Mouse (Mus musculus) CH12.LX (cell line): ENCODE data around the gene Mms19. TPM values are rescaled to one million over a fixed set of nuclear protein-coding genes. Genes with fewer than 3 reads are reported as not detected.

Experiments used
- DNase-seq: peaks from one replicate; pipeline ENCODE4 v3.0.0-alpha.2; 2013; ENCODE audit errors: extremely low read depth
- H3K27ac ChIP-seq: 2 replicates; pipeline ENCODE4 v1.5.1; 2012; ENCODE audit warnings: low read depth, mild to moderate bottlenecking, control low read depth, moderate library complexity; ENCODE audit not compliant: insufficient read depth
- H3K27me3 ChIP-seq: replicated peaks from 2 replicates; pipeline ENCODE3; 2012; ENCODE audit warnings: inconsistent platforms
- H3K36me3 ChIP-seq, 2 experiments: replicated peaks in 1 of 2; 2 replicates each; pipeline versions ENCODE3 to v1.6.1; 2012; ENCODE audit warnings: inconsistent platforms in 1 of 2, low read length in 1 of 2, mild to moderate bottlenecking in 1 of 2, mixed read lengths in 1 of 2, moderate library complexity in 1 of 2; ENCODE audit not compliant: control insufficient read depth in 1 of 2, insufficient read depth in 1 of 2
- H3K4me1 ChIP-seq, 2 experiments: 2 replicates each; pipeline ENCODE4 v1.6.1; 2012; ENCODE audit warnings: inconsistent platforms in 1 of 2, moderate library complexity in 1 of 2; ENCODE audit not compliant: insufficient read depth in 2 of 2, control insufficient read depth in 1 of 2
- H3K4me2 ChIP-seq: 2 replicates; pipeline ENCODE4 v1.6.1; 2012; ENCODE audit warnings: low read depth, mild to moderate bottlenecking, control low read depth; ENCODE audit not compliant: poor library complexity, insufficient read depth, severe bottlenecking
- H3K4me3 ChIP-seq, 3 experiments: fragments of 150-350 bp in 1 of 3; sonication (generic) in 1 of 3; replicated peaks in 1 of 3; 2 replicates each; pipeline versions ENCODE3 to v1.5.1; 2011 to 2012; ENCODE audit warnings: low read depth in 2 of 3, low read length in 2 of 3, mild to moderate bottlenecking in 2 of 3, moderate library complexity in 2 of 3, control low read depth in 1 of 3, improper control_type of control experiment in 1 of 3, inconsistent platforms in 1 of 3, mixed read lengths in 1 of 3; ENCODE audit not compliant: poor library complexity in 1 of 3
- H3K79me2 ChIP-seq: replicated peaks from 2 replicates; pipeline ENCODE4 v1.6.1; 2012; ENCODE audit warnings: mild to moderate bottlenecking, moderate library complexity; ENCODE audit not compliant: control insufficient read depth, poor library complexity, insufficient read depth, severe bottlenecking; ENCODE audit errors: extremely low read depth
- H3K9ac ChIP-seq: 2 replicates; pipeline ENCODE4 v1.6.1; 2012; ENCODE audit warnings: low read depth, mild to moderate bottlenecking, control low read depth, moderate library complexity; ENCODE audit not compliant: insufficient read depth
- H3K9me3 ChIP-seq: replicated peaks from 2 replicates; pipeline ENCODE3; 2012; ENCODE audit warnings: low read length, inconsistent platforms, mixed read lengths
- BHLHE40 ChIP-seq: IDR thresholded peaks from 2 replicates; pipeline ENCODE4 v1.6.1; 2011; ENCODE audit warnings: mild to moderate bottlenecking, low read depth, low read length, improper control_type of control experiment
- CHD2 ChIP-seq: IDR thresholded peaks from 2 replicates; pipeline ENCODE4 v1.6.1; 2011; ENCODE audit warnings: low read length, improper control_type of control experiment
- ELF1 ChIP-seq: IDR thresholded peaks from 2 replicates; pipeline ENCODE4 v1.6.1; 2014; ENCODE audit warnings: low read depth, mild to moderate bottlenecking, inconsistent platforms, low read length, improper control_type of control experiment
- GABPA ChIP-seq: IDR thresholded peaks from 2 replicates; pipeline ENCODE4 v1.6.1; 2012; ENCODE audit warnings: low read depth, low read length, improper control_type of control experiment, inconsistent platforms; ENCODE audit not compliant: insufficient replicate concordance
- HCFC1 ChIP-seq: IDR thresholded peaks from 2 replicates; pipeline ENCODE4 v1.6.1; 2012; ENCODE audit warnings: low read depth, mild to moderate bottlenecking, inconsistent platforms, low read length, improper control_type of control experiment
- JUN ChIP-seq: IDR thresholded peaks from 2 replicates; pipeline ENCODE4 v1.6.1; 2011; ENCODE audit warnings: low read depth, mild to moderate bottlenecking, low read length, improper control_type of control experiment, moderate library complexity; ENCODE audit not compliant: insufficient read depth
- JUND ChIP-seq: conservative IDR thresholded peaks from 2 replicates; pipeline ENCODE4 v1.6.1; 2011; ENCODE audit warnings: low read depth, low read length, improper control_type of control experiment
- KAT2A ChIP-seq: IDR thresholded peaks from 2 replicates; pipeline ENCODE4 v1.6.1; 2012; ENCODE audit warnings: low read length, improper control_type of control experiment, inconsistent platforms; ENCODE audit not compliant: insufficient replicate concordance
- MAFK ChIP-seq: IDR thresholded peaks from 2 replicates; pipeline ENCODE4 v1.6.1; 2011; ENCODE audit warnings: low read length, improper control_type of control experiment; ENCODE audit not compliant: insufficient replicate concordance
- MAX ChIP-seq: IDR thresholded peaks from 2 replicates; pipeline ENCODE4 v1.6.1; 2011; ENCODE audit warnings: low read length, improper control_type of control experiment
- MAZ ChIP-seq: IDR thresholded peaks from 2 replicates; pipeline ENCODE4 v1.6.1; 2012; ENCODE audit warnings: low read depth, mild to moderate bottlenecking, inconsistent platforms, low read length, improper control_type of control experiment, moderate library complexity
- NELFE ChIP-seq: IDR thresholded peaks from 2 replicates; pipeline ENCODE4 v1.6.1; 2011; ENCODE audit warnings: low read depth, low read length, improper control_type of control experiment
- NRF1 ChIP-seq: IDR thresholded peaks from 2 replicates; pipeline ENCODE4 v1.6.1; 2014; ENCODE audit warnings: low read depth, mild to moderate bottlenecking, inconsistent platforms, low read length, improper control_type of control experiment, moderate library complexity
- PAX5 ChIP-seq: IDR thresholded peaks from 2 replicates; pipeline ENCODE4 v1.6.1; 2012; ENCODE audit warnings: low read length, inconsistent platforms, mixed read lengths
- SMC3 ChIP-seq: IDR thresholded peaks from 2 replicates; pipeline ENCODE4 v1.6.1; 2011; ENCODE audit warnings: low read depth, low read length, improper control_type of control experiment
- TBP ChIP-seq: conservative IDR thresholded peaks from 2 replicates; pipeline ENCODE4 v1.6.1; 2011; ENCODE audit warnings: low read depth, low read length, improper control_type of control experiment
- TCF12 ChIP-seq: IDR thresholded peaks from 2 replicates; pipeline ENCODE4 v1.6.1; 2014; ENCODE audit warnings: low read depth, mild to moderate bottlenecking, inconsistent platforms, low read length, improper control_type of control experiment
- USF2 ChIP-seq: conservative IDR thresholded peaks from 2 replicates; pipeline ENCODE4 v1.6.1; 2011; ENCODE audit warnings: low read depth, low read length, improper control_type of control experiment
- dilution Hi-C: fragments of 300-500 bp; cut with MboI; formaldehyde crosslinking; loops from 2 replicates; pipeline ENCODE4 v1.14.3; 2020; ENCODE audit warnings: low sequenced_read_pairs; ENCODE audit not compliant: extremely low pct_unique_long_range_greater_than_20kb, extremely low pct_ligation_motif_present
- in situ Hi-C: fragments of 300-500 bp; cut with MboI; formaldehyde crosslinking; loops from 3 replicates; pipeline ENCODE4 v1.14.3; 2019; ENCODE audit warnings: low sequenced_read_pairs, low pct_ligation_motif_present, low pct_unique_long_range_greater_than_20kb, mixed read lengths
- polyA plus RNA-seq: library from polyadenylated mRNA; unstranded; fragments of >175 nt; gene quantifications from 2 replicates; pipeline ENCODE4 v1.2.1, GENCODE M21; 2012; ENCODE audit warnings: low read depth; ENCODE audit not compliant: insufficient read length
- total RNA-seq, 2 experiments: library from RNA; depleted of rRNA; stranded (reverse); fragments of 300-350 nt in 1 of 2; fragments of >200 nt in 1 of 2; gene quantifications; 2 replicates each; pipeline ENCODE4 v1.2.3; 2012 to 2014

Gene Mms19
- total and polyA plus RNA-seq, 3 experiments: 32.1 to 46.3 (median 43.3) TPM

DNA sequence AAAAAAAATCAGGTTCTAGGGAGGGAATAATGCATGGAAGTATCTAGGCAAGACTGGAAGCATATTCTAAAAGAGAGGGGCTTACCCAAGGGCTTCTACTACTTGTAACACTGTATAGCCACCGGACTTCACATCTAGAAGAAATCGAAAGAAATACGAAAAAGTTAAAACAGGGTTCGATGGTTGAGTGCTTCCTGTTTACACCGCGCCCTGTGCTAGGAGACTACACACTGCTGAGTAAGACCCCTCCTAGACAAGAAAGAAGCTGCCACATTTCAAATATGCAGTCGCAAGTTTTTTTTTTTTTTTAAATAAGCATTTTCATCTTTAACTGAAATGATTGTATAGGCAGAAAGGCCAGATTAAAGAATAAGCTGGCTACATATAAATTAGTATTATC is 11.3 kb downstream of the Mms19 start:
- Histone ChIP-seq H3K4me2 (no peak overlapping the region), H3K79me2 (peaks cover 19% of the 10 kb centered on the region), H3K9me3 (no peaks in the 10 kb centered on the region)
- in situ Hi-C loops: no loop called here
- no peak for TF ChIP-seq NELFE
- no peak for TF ChIP-seq HCFC1
- TF ChIP-seq NRF1: no peak
- TF ChIP-seq ELF1: no peak
- TF ChIP-seq BHLHE40: no peak
- TF ChIP-seq USF2: no peak
- TF ChIP-seq GABPA: no peak
- TF ChIP-seq PAX5: no peak
- TF ChIP-seq MAZ: no peak
- no peak for TF ChIP-seq MAFK
- no peak for TF ChIP-seq JUN
- TF ChIP-seq CHD2: no peak
- no peak for TF ChIP-seq SMC3
- TF ChIP-seq TCF12: no peak
- no peak for TF ChIP-seq KAT2A
- TF ChIP-seq, all 38 proteins: peak for 0
- dilution Hi-C loops: no loop called here
- no peak for DNase-seq
- Histone ChIP-seq H3K9ac (no peak overlapping the region), H3K4me3 (no peak overlapping the region), H3K27ac (no peak overlapping the region), H3K36me3 (peaks cover 36 to 81% of the 10 kb centered on the region in 2 experiments), H3K4me1 (peaks cover 5 to 13% of the 10 kb centered on the region in 2 experiments; a peak in 3 of 4 replicates), H3K27me3 (no peaks in the 10 kb centered on the region)

DNA sequence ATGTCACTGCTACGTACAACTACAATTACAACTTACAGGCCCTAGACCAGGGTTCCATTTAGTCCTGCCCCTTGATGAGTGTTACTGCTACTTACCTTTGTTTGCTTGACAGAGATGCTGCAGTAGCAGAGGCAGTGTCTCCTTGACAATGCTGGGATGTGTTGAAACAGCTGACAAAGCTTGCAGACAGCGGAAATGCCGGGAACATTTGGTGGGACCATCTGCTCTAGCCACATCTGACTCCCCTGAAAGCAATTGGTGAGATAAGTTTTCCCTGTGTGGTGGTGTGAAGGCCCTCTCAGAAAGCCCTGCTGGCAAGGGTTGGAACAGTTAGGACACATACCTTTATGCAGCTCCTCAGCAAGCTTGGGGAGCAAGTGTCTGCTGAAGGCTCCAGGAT is 27.4 kb downstream of the Mms19 start:
- dilution Hi-C loops: no loop called here

More for the DNA sequence above, 27.4 kb downstream of the Mms19 start:
- Histone ChIP-seq H3K9ac (no peak overlapping the region), H3K9me3 (no peaks in the 10 kb centered on the region), H3K79me2 (no peaks in the 10 kb centered on the region), H3K27ac (no peak overlapping the region), H3K4me2 (no peak overlapping the region), H3K4me3 (no peak overlapping the region), H3K36me3 (peaks cover 84 to 98% of the 10 kb centered on the region in 2 experiments), H3K4me1 (no peaks in the 10 kb centered on the region), H3K27me3 (no peaks in the 10 kb centered on the region)
- in situ Hi-C loops: no loop called here
- TF ChIP-seq JUND (no peak), BHLHE40 (no peak), ELF1 (no peak), TBP (no peak), MAZ (no peak), MAX (no peak), KAT2A (no peak)
- DNase-seq: no peak
